Mouse (Mus musculus) testis, adult 2 months (tissue): ENCODE results near the gene Olfr1406. TPM values are rescaled to one million over a fixed set of nuclear protein-coding genes. Genes with fewer than 3 reads are reported as not detected.
"Not testable (repeated sequence)": the region's sequence is repeated elsewhere in the genome, so short reads cannot be mapped to it uniquely, and the experiment has no call there.

Experiments
- H3K27ac ChIP-seq: fragments of 200-500 bp; 2 replicates; pipeline ENCODE4 v1.5.1; 2012; ENCODE audit warnings: low read depth, low read length; ENCODE audit not compliant: control insufficient read depth, insufficient read depth
- H3K27me3 ChIP-seq: fragments of 200-500 bp; 2 replicates; pipeline ENCODE4 v1.6.1; 2012; ENCODE audit warnings: mild to moderate bottlenecking, low read length, moderate library complexity; ENCODE audit not compliant: control insufficient read depth, insufficient read depth
- H3K36me3 ChIP-seq: fragments of 200-500 bp; 2 replicates; pipeline ENCODE4 v1.6.1; 2012; ENCODE audit warnings: mild to moderate bottlenecking, low read length; ENCODE audit not compliant: control insufficient read depth, insufficient read depth
- H3K4me1 ChIP-seq: fragments of 200-500 bp; 2 replicates; pipeline ENCODE4 v1.6.1; 2012; ENCODE audit warnings: low read length; ENCODE audit not compliant: control insufficient read depth, insufficient read depth
- H3K4me3 ChIP-seq: fragments of 200-500 bp; 2 replicates; pipeline ENCODE4 v1.5.1; 2012; ENCODE audit warnings: low read depth, mild to moderate bottlenecking, low read length, moderate library complexity, mixed read lengths; ENCODE audit not compliant: control insufficient read depth
- CTCF ChIP-seq: fragments of 200-500 bp; IDR thresholded peaks from 2 replicates; pipeline ENCODE4 v1.5.1; 2012; ENCODE audit warnings: low read depth, mild to moderate bottlenecking, inconsistent platforms, low read length, moderate library complexity; ENCODE audit not compliant: control insufficient read depth, insufficient read depth, insufficient replicate concordance
- POLR2A ChIP-seq: fragments of 200-500 bp; IDR thresholded peaks from 2 replicates; pipeline ENCODE4 v1.6.1; 2012; ENCODE audit warnings: low read depth, mild to moderate bottlenecking, inconsistent platforms, low read length, moderate library complexity; ENCODE audit not compliant: control insufficient read depth
- polyA plus RNA-seq: library from polyadenylated mRNA; depleted of rRNA; stranded (reverse); fragments of >200 nt; gene quantifications from 2 replicates; pipeline ENCODE4 v1.2.3, GENCODE M21; 2012; rRNA removed

Gene Olfr1406
- not detected in 2 replicates for polyA plus RNA-seq

GRCm38 (mm10) chr1:173190540-173190939 is at the start of gene Olfr1406:
Gene Olfr1406 (minus strand): TSS chr1:173190640.
- Histone ChIP-seq H3K27ac (no peak within 1 kb of the TSS), H3K36me3 (no peaks in the 10 kb centered on the region), H3K4me3 (no peak within 1 kb of the TSS), H3K27me3 (no peaks in the 10 kb centered on the region), H3K4me1 (no peaks in the 10 kb centered on the region)
- no peak for TF ChIP-seq POLR2A
- no peak for TF ChIP-seq CTCF

GRCm38 (mm10) chr1:173237004-173237403 is 46.6 kb upstream of the Olfr1406 start:
- not testable (repeated sequence) for H3K27me3 ChIP-seq, H3K4me3 ChIP-seq, H3K27ac ChIP-seq, H3K36me3 ChIP-seq, H3K4me1 ChIP-seq

GRCm38 (mm10) chr1:173227081-173227480 is 36.6 kb upstream of the Olfr1406 start, which contains the start of gene Fcer1a:
Gene Fcer1a (minus strand): TSS chr1:173227214.
- TF ChIP-seq POLR2A (no peak), CTCF (no peak)
- Histone ChIP-seq H3K4me3 (no peak within 1 kb of the TSS), H3K4me1 (no peaks in the 10 kb centered on the region), H3K36me3 (no peaks in the 10 kb centered on the region), H3K27me3 (no peaks in the 10 kb centered on the region), H3K27ac (no peak within 1 kb of the TSS)

GRCm38 (mm10) chr1:173216481-173216880 is 26.0 kb upstream of the Olfr1406 start:
- H3K36me3 ChIP-seq: no peaks in the 10 kb centered on the region
- no peak overlapping the region for H3K27ac ChIP-seq
- no peaks in the 10 kb centered on the region for H3K27me3 ChIP-seq
- no peak overlapping the region for H3K4me3 ChIP-seq
- no peaks in the 10 kb centered on the region for H3K4me1 ChIP-seq
- TF ChIP-seq POLR2A: no peak
- TF ChIP-seq CTCF: no peak

- Histone ChIP-seq H3K36me3 (no peaks in the 10 kb centered on the region), H3K27ac (no peak within 1 kb of the TSS)
Observed at GRCm38 (mm10) chr1:173212092-173212491, 21.7 kb upstream of the Olfr1406 start, which contains the start of gene Olfr1404. Gene Olfr1404 (plus strand): TSS chr1:173212392.

GRCm38 (mm10) chr1:173197508-173197907 is 7.1 kb upstream of the Olfr1406 start, which contains the start of gene Olfr218:
Gene Olfr218 (plus strand): TSS chr1:173197808.
- Histone ChIP-seq H3K36me3 (no peaks in the 10 kb centered on the region), H3K4me1 (no peaks in the 10 kb centered on the region), H3K4me3 (no peak within 1 kb of the TSS), H3K27me3 (no peaks in the 10 kb centered on the region), H3K27ac (no peak within 1 kb of the TSS)
- TF ChIP-seq POLR2A (no peak), CTCF (no peak)

More at GRCm38 (mm10) chr1:173212092-173212491, 21.7 kb upstream of the Olfr1406 start, which contains the start of gene Olfr1404:
- TF ChIP-seq POLR2A (no peak), CTCF (no peak)
- Histone ChIP-seq H3K4me3 (no peak within 1 kb of the TSS), H3K27me3 (no peaks in the 10 kb centered on the region), H3K4me1 (no peaks in the 10 kb centered on the region)

GRCm38 (mm10) chr1:173196359-173196758 is 5.9 kb upstream of the Olfr1406 start:
- H3K36me3 ChIP-seq: no peaks in the 10 kb centered on the region
- no peak overlapping the region for H3K27ac ChIP-seq
- H3K4me3 ChIP-seq: no peak overlapping the region
- TF ChIP-seq POLR2A (no peak), CTCF (no peak)
- H3K4me1 ChIP-seq: no peaks in the 10 kb centered on the region
- H3K27me3 ChIP-seq: no peaks in the 10 kb centered on the region

- no peak overlapping the region for H3K4me3 ChIP-seq
- H3K36me3 ChIP-seq: no peaks in the 10 kb centered on the region
- H3K4me1 ChIP-seq: no peaks in the 10 kb centered on the region
- H3K27me3 ChIP-seq: no peaks in the 10 kb centered on the region
- TF ChIP-seq CTCF: no peak
- no peak for TF ChIP-seq POLR2A
- no peak overlapping the region for H3K27ac ChIP-seq
Observed at GRCm38 (mm10) chr1:173192059-173192458, 1.6 kb upstream of the Olfr1406 start.
